Mouse (Mus musculus) heart, postnatal 0 days (tissue): ENCODE data around the gene Fxyd3.

ENCODE experiments used
- CTCF ChIP-seq: IDR thresholded peaks from 2 replicates; pipeline ENCODE4 v1.5.1; 2016; ENCODE audit warnings: antibody characterized with exemption, control low read depth, low read depth
- EP300 ChIP-seq: IDR thresholded peaks from 2 replicates; pipeline ENCODE4 v1.6.1; 2016; ENCODE audit warnings: antibody characterized with exemption, low read depth

DNA sequence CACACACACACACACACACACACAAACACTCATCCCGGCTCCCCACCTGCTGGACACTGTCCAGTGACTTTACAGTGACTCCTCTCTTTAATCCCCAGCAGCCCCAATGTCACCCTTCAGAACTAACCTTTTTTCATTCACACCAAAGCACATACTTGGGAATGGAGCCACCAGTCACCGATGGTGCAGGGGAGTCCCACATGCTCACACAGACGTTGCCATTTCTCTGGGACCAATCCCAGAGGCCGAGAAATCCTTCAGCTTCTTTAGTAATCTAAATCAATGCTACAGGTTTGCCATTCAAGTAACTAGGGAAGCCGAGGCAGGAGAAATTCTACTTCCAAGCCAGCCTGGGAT, 1.8 kb downstream of the Fxyd3 start:
- no peak for TF ChIP-seq CTCF
- TF ChIP-seq EP300, result no peak
